Mouse (Mus musculus) left cerebral cortex, postnatal 25 days (tissue): ENCODE measurements around the gene Tspan11. TPM values are rescaled to one million over a fixed set of nuclear protein-coding genes. Genes with fewer than 3 reads are reported as not detected.

Source experiments
- total RNA-seq, 2 experiments: library from RNA; stranded (reverse); gene quantifications; 2 replicates each; pipeline ENCODE4 v1.2.3; 2021

Tspan11 gene
- total RNA-seq, 2 experiments from 2014 or later = 8.9 to 9.0 TPM

Other genes with a start within 250 kb of the Tspan11 start
- 100 to 1,000 TPM; 104 to 106 TPM for gene Prmt8, start 118.1 kb upstream of the Tspan11 start, total RNA-seq